Mouse (Mus musculus): ENCODE measurements around the gene Zfp763. TPM values are rescaled to one million over a fixed set of nuclear protein-coding genes. Genes with fewer than 3 reads are reported as not detected.
A peak's percentile ranks its signal among the peaks of the same experiment; 100 is the strongest.
"Not testable (repeated sequence)": the region's sequence is repeated elsewhere in the genome, so short reads cannot be mapped to it uniquely, and the experiment has no call there.

Gene Zfp763
- polyA plus RNA-seq (2014; fragmentation: Nextera tagmentation; extraction: Ambion mirVana) = 20.4 and 23.2 TPM in 2 replicates

DNA sequence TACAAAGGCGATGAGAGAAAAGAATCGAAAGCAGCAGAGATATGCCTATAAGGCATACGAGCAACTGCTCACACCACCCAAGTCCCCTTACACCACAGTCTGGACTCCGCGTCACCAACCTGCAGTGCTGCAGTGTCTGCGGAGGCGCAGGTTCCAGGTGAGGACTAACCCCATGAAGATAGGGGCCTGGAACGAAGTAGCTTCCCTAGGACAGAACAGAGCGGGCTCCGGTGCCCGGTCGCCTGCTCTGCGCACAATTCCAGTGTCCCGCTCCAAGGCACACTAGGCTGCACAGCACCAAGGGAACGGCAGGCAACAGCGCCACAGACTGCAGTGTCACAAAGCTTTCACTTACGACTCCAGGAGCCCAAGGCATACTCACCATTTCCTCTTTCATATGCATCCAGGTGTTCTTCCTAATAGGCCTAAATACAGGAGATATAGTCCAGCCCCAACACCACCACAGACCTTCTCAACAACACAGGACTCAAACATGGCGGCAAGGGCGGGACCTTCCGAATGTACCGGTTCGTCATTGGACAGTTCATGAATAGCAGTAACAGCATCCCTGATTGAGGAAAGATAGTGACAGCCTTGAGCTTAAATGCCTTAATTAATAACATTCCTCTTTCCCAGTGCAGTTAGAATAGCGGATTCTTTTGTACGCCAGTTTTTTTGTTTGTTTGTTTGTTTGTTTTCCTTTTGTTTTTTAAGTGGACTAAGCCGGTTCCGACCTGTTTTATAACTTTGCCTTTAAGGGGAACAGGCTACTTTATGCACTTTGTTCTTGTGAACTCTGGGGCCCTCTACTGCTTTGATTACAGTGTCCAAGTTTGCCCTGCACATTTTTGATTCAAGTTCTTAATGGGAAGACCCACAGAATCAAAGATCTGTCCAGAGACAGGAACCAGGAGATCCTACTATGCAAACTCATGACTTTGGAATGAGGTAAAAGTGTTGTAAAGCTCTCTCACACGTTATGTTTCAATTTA is at the start of gene Zfp763:
Gene Zfp763 (minus strand): TSS at position 503 of the 992 bp plus-strand sequence.
- WGBS = 5% methylated on average over 27 of the region's 27 CpGs
- Histone ChIP-seq H3K36me3 (ENCODE audit: control insufficient read depth, insufficient read depth, low read length) (no peaks in the 10 kb centered on the region; the same call in 1 of the 2 replicates), H3K4me3 (ENCODE audit: low read depth, low read length) (peak within 1 kb of the TSS; percentile 54), H3K9me3 (ENCODE audit: control insufficient read depth, low read length) (no peaks in the 10 kb centered on the region), H3K27ac (ENCODE audit: low read depth, low read length) (peak within 1 kb of the TSS; percentile 25), H3K9ac (ENCODE audit: low read length) (peak within 1 kb of the TSS; percentile 73), H3K4me2 (ENCODE audit: low read depth, low read length, severe bottlenecking) (peak within 1 kb of the TSS; percentile 62), H3K27me3 (ENCODE audit: control insufficient read depth, insufficient read depth, low read length) (no peaks in the 10 kb centered on the region), H3K4me1 (replicated peaks; ENCODE audit: control insufficient read depth, insufficient read depth, low read length) (0 out of 2 replicates have a peak, but pooled peaks cover 1% of the 10 kb centered on the region)
- peak; percentile 98 for ATAC-seq (replicated peaks; ENCODE audit: low FRiP score)
- peak; percentile 85 for DNase-seq (ENCODE audit: low spot score)

GRCm38 (mm10) chr17:33067958-33068357 is 34.8 kb upstream of the Zfp763 start, which contains the start of gene 4921501E09Rik:
Gene 4921501E09Rik (minus strand): TSS chr17:33068058.
- no peak for DNase-seq (ENCODE audit: low spot score)
- Histone ChIP-seq H3K4me3 (ENCODE audit: low read depth, low read length) (no peak within 1 kb of the TSS), H3K36me3 (ENCODE audit: control insufficient read depth, insufficient read depth, low read length) (no peaks in the 10 kb centered on the region), H3K9me3 (ENCODE audit: control insufficient read depth, low read length) (no peaks in the 10 kb centered on the region), H3K4me2 (ENCODE audit: low read depth, low read length, severe bottlenecking) (no peak within 1 kb of the TSS), H3K9ac (ENCODE audit: low read length) (no peak within 1 kb of the TSS), H3K4me1 (replicated peaks; ENCODE audit: control insufficient read depth, insufficient read depth, low read length) (no peaks in the 10 kb centered on the region), H3K27me3 (ENCODE audit: control insufficient read depth, insufficient read depth, low read length) (no peaks in the 10 kb centered on the region), H3K27ac (ENCODE audit: low read depth, low read length) (no peak within 1 kb of the TSS)
- no peak for ATAC-seq (replicated peaks; ENCODE audit: low FRiP score)
- WGBS = 50% methylated on average over 1 of the region's 1 CpGs

DNA sequence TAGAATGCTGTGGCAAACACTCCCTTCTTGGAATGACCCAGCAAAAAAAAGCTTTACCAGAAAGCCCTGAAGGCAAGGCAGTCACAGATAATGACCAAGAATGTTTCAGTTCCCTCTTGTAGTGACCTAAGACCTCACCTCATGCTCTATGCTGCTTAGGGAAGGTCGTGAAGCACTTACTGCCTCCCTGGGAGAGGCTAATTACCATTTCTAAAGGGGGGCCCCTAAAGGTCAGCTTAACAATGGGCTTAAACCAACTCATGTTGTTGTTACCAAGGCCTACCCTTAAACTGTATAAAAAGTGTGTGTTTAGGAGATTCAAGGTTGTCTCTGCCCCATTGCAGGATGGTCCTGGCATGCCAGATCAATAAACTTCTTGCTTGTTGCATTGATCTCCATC is 29.8 kb upstream of the Zfp763 start:
- no peak for ATAC-seq (replicated peaks; ENCODE audit: low FRiP score)
- no peaks in the 10 kb centered on the region for H3K36me3 ChIP-seq (ENCODE audit: control insufficient read depth, insufficient read depth, low read length)
- H3K4me1 ChIP-seq (replicated peaks; ENCODE audit: control insufficient read depth, insufficient read depth, low read length) = no peaks in the 10 kb centered on the region
- no peaks in the 10 kb centered on the region for H3K9me3 ChIP-seq (ENCODE audit: control insufficient read depth, low read length)
- H3K4me2 ChIP-seq (ENCODE audit: low read depth, low read length, severe bottlenecking) = no peak overlapping the region
- H3K27me3 ChIP-seq (ENCODE audit: control insufficient read depth, insufficient read depth, low read length) = no peaks in the 10 kb centered on the region
- no peak overlapping the region for H3K27ac ChIP-seq (ENCODE audit: low read depth, low read length)
- H3K9ac ChIP-seq (ENCODE audit: low read length) = no peak overlapping the region
- H3K4me3 ChIP-seq (ENCODE audit: low read depth, low read length) = no peak overlapping the region
- DNase-seq (ENCODE audit: low spot score) = no peak
- WGBS = 0% methylated on average over 1 of the region's 1 CpGs

GRCm38 (mm10) chr17:33058791-33059190 is 25.6 kb upstream of the Zfp763 start:
- 18% methylated on average over 1 of the region's 1 CpGs for WGBS
- DNase-seq (ENCODE audit: low spot score) = no peak
- Histone ChIP-seq H3K4me3 (ENCODE audit: low read depth, low read length) (no peak overlapping the region), H3K36me3 (ENCODE audit: control insufficient read depth, insufficient read depth, low read length) (no peaks in the 10 kb centered on the region), H3K27me3 (ENCODE audit: control insufficient read depth, insufficient read depth, low read length) (no peaks in the 10 kb centered on the region), H3K9ac (ENCODE audit: low read length) (no peak overlapping the region), H3K4me1 (replicated peaks; ENCODE audit: control insufficient read depth, insufficient read depth, low read length) (no peaks in the 10 kb centered on the region), H3K27ac (ENCODE audit: low read depth, low read length) (no peak overlapping the region), H3K4me2 (ENCODE audit: low read depth, low read length, severe bottlenecking) (no peak overlapping the region), H3K9me3 (ENCODE audit: control insufficient read depth, low read length) (no peaks in the 10 kb centered on the region)
- ATAC-seq (replicated peaks; ENCODE audit: low FRiP score) = no peak

DNA sequence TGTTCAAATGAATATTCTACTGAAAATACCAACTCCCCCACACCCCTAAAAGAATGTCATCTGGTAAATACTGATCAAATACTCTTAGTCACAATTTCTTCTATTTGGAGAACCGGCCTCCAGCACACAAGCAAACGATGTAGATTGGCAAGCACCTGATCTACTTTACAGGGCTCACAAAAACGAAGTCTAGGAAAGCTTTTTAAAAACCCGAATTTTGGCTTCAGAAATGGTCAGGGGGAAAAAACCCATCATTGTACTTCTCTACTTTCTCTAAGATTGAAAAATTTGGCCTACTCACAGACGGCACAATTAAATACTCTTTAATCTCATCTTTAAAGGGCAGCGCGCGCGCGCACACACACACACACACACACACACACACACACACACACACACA is 826 bp downstream of the Zfp763 start:
- ATAC-seq (replicated peaks; ENCODE audit: low FRiP score) (no peak), DNase-seq (ENCODE audit: low spot score) (no peak)
- peak overlapping the region; percentile 73 for H3K9ac ChIP-seq (ENCODE audit: low read length)
- no peaks in the 10 kb centered on the region for H3K27me3 ChIP-seq (ENCODE audit: control insufficient read depth, insufficient read depth, low read length)
- H3K27ac ChIP-seq (ENCODE audit: low read depth, low read length) = no peak overlapping the region
- peak overlapping the region; percentile 62 for H3K4me2 ChIP-seq (ENCODE audit: low read depth, low read length, severe bottlenecking)
- peak overlapping the region; percentile 54 for H3K4me3 ChIP-seq (ENCODE audit: low read depth, low read length)
- H3K36me3 ChIP-seq (ENCODE audit: control insufficient read depth, insufficient read depth, low read length) = peaks cover 1% of the 10 kb centered on the region
- H3K4me1 ChIP-seq (replicated peaks; ENCODE audit: control insufficient read depth, insufficient read depth, low read length) = 0 out of 2 replicates have a peak, but pooled peaks cover 1% of the 10 kb centered on the region
- H3K9me3 ChIP-seq (ENCODE audit: control insufficient read depth, low read length) = peaks cover 2% of the 10 kb centered on the region; the same call in 1 of the 2 replicates
- WGBS = 10% methylated on average over 10 of the region's 10 CpGs

- H3K9ac ChIP-seq (ENCODE audit: low read length); H3K27me3 ChIP-seq (ENCODE audit: control insufficient read depth, insufficient read depth, low read length); H3K27ac ChIP-seq (ENCODE audit: low read depth, low read length); DNase-seq (ENCODE audit: low spot score); H3K4me1 ChIP-seq (replicated peaks; ENCODE audit: control insufficient read depth, insufficient read depth, low read length); H3K4me2 ChIP-seq (ENCODE audit: low read depth, low read length, severe bottlenecking); H3K4me3 ChIP-seq (ENCODE audit: low read depth, low read length); ATAC-seq (replicated peaks; ENCODE audit: low FRiP score): not testable (repeated sequence)
- Histone ChIP-seq H3K9me3 (ENCODE audit: control insufficient read depth, low read length) (peaks cover 45% of the 10 kb centered on the region), H3K36me3 (ENCODE audit: control insufficient read depth, insufficient read depth, low read length) (peaks cover 37% of the 10 kb centered on the region)
Measured at GRCm38 (mm10) chr17:33020434-33020833, 12.8 kb downstream of the Zfp763 start.

DNA sequence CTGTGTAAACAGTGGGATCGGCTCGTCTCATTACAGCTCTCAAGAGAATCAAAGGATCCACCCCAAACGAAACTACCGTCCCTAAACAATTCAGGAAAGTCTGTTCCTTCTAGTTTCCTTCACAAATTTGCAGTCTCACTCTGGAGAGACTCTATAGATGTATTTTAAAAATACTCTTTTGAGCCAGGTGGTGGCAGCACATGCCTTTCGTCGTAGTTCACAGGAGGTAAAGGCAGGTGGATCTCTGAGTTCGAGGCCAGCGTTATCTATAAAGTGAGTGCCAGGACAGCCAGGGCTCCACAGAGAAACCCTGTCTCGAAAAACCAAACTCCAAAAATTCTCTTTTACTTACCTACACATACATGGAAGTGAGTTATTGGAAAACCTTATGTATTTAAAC is 24.9 kb downstream of the Zfp763 start:
- peaks cover 13% of the 10 kb centered on the region for H3K36me3 ChIP-seq (ENCODE audit: control insufficient read depth, insufficient read depth, low read length)
- H3K4me1 ChIP-seq (replicated peaks; ENCODE audit: control insufficient read depth, insufficient read depth, low read length) = no peaks in the 10 kb centered on the region
- no peak for DNase-seq (ENCODE audit: low spot score)
- H3K4me2 ChIP-seq (ENCODE audit: low read depth, low read length, severe bottlenecking) = no peak overlapping the region
- H3K9ac ChIP-seq (ENCODE audit: low read length) = no peak overlapping the region
- no peaks in the 10 kb centered on the region for H3K9me3 ChIP-seq (ENCODE audit: control insufficient read depth, low read length)
- no peak for ATAC-seq (replicated peaks; ENCODE audit: low FRiP score)
- H3K27me3 ChIP-seq (ENCODE audit: control insufficient read depth, insufficient read depth, low read length) = no peaks in the 10 kb centered on the region
- 46% methylated on average over 9 of the region's 9 CpGs for WGBS
- H3K4me3 ChIP-seq (ENCODE audit: low read depth, low read length) = no peak overlapping the region
- H3K27ac ChIP-seq (ENCODE audit: low read depth, low read length) = no peak overlapping the region

DNA sequence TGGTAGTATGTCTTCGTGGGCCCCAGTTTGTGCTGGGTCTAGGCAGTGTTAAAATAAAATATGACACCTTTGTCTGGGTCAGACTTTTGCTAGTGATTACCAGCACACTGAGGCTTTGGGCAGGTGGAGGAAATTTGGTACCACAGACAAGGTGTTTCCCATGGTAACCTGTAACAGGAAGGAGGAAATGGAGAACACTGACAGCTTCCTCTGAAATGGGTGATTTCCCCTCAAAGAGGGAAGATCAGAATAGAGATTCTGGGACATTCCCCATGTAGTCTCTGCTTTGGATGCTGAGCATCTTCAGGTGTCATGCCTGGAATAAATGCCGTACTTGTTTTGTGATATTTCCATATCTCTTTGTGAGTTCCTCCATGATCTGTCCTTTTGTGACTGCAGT is 34.7 kb downstream of the Zfp763 start:
- H3K4me1 ChIP-seq (replicated peaks; ENCODE audit: control insufficient read depth, insufficient read depth, low read length) = no peaks in the 10 kb centered on the region; the same call in 1 of the 2 replicates
- no peak overlapping the region for H3K4me2 ChIP-seq (ENCODE audit: low read depth, low read length, severe bottlenecking)
- H3K27me3 ChIP-seq (ENCODE audit: control insufficient read depth, insufficient read depth, low read length) = no peaks in the 10 kb centered on the region
- no peak overlapping the region for H3K4me3 ChIP-seq (ENCODE audit: low read depth, low read length)
- ATAC-seq (replicated peaks; ENCODE audit: low FRiP score) (no peak), DNase-seq (ENCODE audit: low spot score) (no peak)
- WGBS = 90% methylated on average over 2 of the region's 2 CpGs
- H3K27ac ChIP-seq (ENCODE audit: low read depth, low read length) = no peak overlapping the region
- peaks cover 19% of the 10 kb centered on the region for H3K36me3 ChIP-seq (ENCODE audit: control insufficient read depth, insufficient read depth, low read length)
- H3K9me3 ChIP-seq (ENCODE audit: control insufficient read depth, low read length) = no peaks in the 10 kb centered on the region
- no peak overlapping the region for H3K9ac ChIP-seq (ENCODE audit: low read length)

Data from forebrain, embryonic 11.5 days (tissue).